Mouse (Mus musculus): ENCODE results near the gene Ttc5.
"Not testable (repeated sequence)": the region's sequence is repeated elsewhere in the genome, so short reads cannot be mapped to it uniquely, and the experiment has no call there.

Ttc5 gene

DNA sequence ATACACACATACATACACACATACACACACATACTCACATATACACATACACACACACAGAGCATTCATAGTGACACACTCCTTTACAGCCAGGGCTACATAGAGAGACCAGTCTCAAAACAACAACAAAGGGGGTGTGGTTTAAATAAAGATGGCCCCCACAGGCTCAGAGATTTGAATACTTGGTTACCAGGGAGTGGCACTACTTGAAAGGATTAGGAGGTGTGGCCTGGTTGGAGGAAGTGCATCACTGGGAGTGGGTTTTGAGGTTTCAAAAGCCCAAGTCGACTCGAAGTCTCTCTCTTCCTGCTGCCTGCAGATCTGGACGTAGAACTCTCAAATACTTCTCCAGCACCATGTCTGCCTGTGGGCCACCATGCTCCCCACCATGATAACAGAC, 3.2 kb downstream of the Ttc5 start:
- DNase-seq (ENCODE audit: extremely low read depth, insufficient read length, low spot score) = no peak

- DNase-seq (ENCODE audit: extremely low read depth, insufficient read length, low spot score) = no peak
Observed at GRCm38 (mm10) chr14:50771342-50771741, 14.0 kb downstream of the Ttc5 start.

DNA sequence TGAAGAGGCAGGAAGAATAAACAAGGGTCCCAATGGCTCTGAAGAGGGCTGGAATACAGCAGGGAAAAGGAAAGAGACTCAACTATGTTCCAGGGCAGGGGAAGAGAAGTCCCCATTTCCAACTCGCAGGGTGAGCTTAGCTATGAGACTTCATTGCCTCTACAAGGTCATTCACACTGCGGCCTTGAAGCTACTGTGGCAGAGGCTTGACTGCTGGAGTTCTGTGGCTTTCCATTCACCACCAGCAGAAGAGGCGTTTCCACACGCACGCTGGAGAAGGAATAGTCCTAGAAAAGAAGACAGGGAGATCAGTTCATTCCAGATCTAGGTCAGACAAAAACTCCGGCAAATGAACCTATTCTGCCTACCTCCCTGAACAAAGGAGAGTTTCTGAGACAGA, 19.6 kb downstream of the Ttc5 start:
- no peak for DNase-seq (ENCODE audit: extremely low read depth, insufficient read length, low spot score)

GRCm38 (mm10) chr14:50758416-50759085, 26.8 kb downstream of the Ttc5 start:
- no peak for DNase-seq (ENCODE audit: extremely low read depth, insufficient read length, low spot score)

- DNase-seq (ENCODE audit: extremely low read depth, insufficient read length, low spot score) = no peak
Observed at GRCm38 (mm10) chr14:50744994-50745393, 40.3 kb downstream of the Ttc5 start, which contains the start of gene Olfr749. Gene Olfr749, minus strand, starts transcription at chr14:50745094.

DNA sequence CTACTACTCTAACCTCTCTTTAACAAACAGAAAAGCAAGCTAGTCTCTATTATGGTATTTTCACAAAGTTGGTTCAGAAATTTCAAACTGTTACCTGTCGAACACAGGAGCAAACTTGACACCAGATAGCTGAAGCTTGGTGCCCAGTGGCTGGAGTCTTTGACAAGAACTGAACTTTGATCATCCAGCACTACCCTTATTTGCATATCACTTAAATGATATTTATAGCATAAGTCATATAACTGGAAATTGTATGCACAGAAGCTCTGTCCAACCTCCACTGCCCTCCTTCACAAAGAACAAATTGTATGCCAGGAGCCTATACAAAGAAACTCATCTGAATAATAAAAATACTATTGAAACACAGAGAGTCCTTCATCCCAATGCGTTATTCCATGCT, 43.7 kb downstream of the Ttc5 start:
- no peak for DNase-seq (ENCODE audit: extremely low read depth, insufficient read length, low spot score)

DNA sequence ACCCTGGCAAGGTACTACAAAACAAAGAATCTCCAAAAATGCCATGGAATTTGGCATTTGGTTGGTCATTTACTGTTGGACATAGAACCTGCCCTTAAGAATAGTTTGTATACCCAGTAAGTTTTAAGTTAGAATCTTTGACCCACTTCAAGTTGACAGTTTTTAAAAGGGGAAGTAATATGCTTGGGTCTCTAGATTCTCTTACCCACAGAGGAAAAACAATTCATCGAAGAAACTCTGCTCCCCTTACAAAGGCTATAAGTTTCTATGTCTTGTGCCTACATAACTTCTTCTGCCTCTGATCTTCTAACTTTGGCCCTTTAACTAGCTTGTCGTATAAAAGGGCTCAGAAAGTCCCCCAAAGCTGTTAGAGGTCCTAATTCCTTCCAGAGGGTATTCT, 45.0 kb downstream of the Ttc5 start:
- DNase-seq (ENCODE audit: extremely low read depth, insufficient read length, low spot score) = no peak

GRCm38 (mm10) chr14:50722371-50722770, 62.9 kb downstream of the Ttc5 start:
- DNase-seq (ENCODE audit: extremely low read depth, insufficient read length, low spot score) = not testable (repeated sequence)

DNA sequence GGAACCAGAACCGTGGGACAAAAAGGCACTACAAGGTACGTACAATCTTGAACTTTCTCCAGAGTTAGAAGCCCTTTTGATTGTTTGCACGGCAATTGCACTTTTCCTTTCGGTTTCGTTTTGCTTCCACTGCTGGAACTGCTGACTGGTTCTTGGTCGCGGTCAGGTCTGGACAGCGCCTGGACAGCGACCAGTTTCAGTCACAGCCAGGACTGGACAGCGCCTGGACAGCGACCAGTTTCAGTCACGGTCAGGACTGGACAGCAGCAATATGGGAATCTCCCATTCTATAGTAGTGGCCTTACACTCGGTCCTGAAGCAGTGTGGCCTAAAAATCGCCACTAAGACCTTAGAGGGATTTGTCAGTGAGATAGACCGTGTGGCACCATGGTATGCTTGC, 65.4 kb downstream of the Ttc5 start:
- DNase-seq (ENCODE audit: extremely low read depth, insufficient read length, low spot score) = peak; percentile 3
